Mouse (Mus musculus) lung, postnatal 14 days (tissue): ENCODE results near the gene Selenow.

Experiments
- DNase-seq: peaks from one replicate; pipeline ENCODE4 v3.0.0; 2021

The Selenow gene

DNA sequence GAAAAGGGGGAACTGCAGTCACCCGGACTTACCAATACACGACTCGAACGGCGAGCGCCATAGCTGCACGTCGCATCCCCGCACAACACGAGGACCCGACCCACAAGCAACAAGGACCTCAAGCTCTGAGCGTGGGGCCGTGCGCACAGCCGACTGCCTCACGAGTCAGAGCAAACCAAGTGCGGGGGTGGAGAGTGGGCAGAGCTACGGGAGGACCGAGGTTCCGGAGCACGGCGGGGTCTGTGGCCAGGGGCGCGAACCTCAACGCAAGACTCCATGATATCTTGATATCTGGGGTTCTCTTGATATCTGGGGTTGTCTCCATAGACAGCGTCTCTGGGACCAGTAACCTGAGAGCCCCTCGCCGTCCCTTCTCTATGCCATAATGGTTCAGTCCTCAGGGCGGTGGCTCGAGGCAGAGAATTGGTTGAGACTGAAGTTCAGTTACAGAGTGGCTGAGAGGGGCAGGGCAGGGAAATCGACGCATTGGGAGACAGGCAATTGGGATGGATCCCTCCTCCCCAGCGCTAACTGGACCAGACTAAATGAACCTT, at the start of gene Selenow:
TSS of gene Selenow (minus strand) at position 183 of the 554 bp plus-strand sequence.
- DNase-seq: peak; percentile 91

DNA sequence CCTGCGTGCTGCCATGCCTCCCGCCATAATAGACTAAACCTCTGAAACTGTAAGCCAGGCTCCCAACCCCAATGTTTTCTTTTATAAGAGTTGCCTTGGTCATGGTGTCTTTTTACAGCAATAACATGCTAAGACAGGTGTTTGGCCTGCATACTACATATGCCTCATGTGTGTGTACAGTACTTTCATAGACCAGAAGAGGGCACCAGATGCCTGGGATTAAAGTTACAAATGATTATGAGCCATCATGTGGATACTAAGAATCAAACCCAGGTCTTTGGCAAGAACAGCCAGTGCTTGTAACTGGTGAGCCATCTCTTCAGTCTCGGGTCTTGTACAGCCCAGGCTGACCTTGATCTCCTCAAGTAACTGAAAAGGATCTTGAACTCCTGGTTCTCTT, 47.5 kb upstream of the Selenow start:
- DNase-seq: no peak

DNA sequence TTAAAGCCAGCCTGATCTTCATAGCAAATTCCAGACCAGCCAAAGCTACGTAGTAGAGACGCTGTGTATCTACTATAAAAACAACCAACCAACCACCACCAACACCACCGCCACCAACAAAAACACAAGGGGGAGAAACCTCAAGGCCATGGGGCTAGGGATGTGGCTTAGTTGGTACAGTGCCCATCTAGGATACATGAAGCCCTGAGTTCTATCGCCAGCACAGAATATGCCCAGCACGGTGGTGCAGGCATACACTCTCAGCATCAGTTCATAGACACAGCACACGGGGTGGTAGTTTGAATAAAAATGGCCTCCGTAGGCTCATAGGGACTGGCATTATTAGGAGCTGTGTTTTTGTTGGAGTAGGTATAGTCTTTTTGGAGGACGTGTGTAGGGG, 46.1 kb upstream of the Selenow start:
- DNase-seq: no peak

DNA sequence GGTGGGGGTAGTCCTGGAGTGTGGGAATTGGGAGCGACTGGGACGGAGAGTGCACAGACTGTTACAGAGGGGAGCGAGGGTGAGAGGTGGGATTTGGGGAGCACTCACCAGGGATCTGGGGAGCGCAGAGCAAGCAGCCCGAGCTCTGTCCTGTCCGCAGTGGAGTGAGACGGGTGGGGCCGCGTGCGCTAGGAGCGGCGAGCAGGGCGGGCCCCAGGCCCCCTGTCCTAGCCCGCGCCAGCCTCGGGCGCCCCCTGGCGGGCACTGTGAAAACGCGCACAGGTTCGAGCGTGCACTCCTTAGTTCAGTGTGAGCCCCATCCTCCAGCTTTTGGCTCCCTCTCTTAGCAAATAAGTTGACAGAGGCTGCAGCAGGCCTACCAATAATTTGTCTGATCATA, 45.1 kb upstream of the Selenow start, which contains the start of gene Ehd2:
TSS of gene Ehd2 (minus strand) at position 256 of the 400 bp plus-strand sequence.
- DNase-seq: peak; percentile 90

DNA sequence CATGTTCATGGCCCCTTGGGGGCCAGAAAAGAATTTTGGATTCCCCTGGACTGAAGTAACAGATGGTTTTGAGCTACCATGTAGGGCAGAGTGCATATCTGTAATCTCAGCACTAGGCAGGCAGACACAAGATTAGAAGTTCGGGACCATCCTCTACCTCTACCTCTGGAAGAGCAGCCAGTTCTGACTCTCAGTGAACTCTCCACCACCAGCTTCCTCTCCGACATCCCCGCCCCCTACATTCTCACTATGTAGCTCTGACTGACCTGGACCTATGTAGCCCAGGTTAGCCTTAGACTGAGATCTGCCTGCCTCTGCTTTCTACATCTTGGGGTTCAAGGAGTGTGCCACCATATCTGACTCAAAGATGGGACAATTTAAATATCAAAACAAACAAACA, 44.3 kb upstream of the Selenow start:
- no peak for DNase-seq

DNA sequence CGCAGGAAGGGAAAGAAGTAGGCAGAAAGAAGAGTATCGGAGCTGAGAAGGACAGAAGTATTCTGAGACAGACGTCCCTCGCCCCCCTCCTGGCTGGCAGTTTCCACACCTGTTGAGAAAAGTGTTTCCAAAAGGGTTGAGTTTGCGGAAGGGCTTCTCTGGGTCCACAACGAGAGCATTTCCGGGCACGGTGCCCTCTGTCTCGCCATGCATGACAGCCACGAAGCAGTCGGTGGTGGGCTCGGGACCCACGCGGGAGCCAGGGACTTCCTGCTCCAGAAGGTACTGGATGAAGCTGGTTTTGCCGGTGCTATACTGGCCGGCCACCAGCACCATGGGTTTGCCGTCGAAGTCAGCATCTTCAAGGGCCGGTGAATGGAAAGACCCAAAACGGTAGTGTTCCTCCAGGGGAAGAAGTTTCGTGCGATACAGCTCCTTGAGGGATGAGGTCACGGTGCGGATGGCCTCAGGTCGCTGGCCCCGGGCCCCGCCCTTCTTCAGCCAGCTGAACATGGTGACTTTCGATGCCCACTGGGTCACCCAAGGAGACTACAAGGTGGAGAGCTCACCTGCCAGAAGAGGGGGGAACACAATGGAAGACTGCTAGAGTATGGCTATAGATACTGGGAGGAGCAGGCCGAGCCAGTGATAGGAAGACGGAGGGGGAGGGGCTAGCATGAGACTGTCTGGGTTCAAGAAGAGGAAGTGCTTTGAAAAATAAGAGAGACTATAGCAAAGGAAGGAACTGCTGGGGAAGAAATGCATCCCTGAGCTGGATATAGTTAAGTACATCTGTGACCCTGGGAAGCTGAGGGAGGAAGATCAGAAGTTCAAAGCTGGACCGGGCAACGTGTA, 41.8 kb upstream of the Selenow start:
- no peak for DNase-seq

DNA sequence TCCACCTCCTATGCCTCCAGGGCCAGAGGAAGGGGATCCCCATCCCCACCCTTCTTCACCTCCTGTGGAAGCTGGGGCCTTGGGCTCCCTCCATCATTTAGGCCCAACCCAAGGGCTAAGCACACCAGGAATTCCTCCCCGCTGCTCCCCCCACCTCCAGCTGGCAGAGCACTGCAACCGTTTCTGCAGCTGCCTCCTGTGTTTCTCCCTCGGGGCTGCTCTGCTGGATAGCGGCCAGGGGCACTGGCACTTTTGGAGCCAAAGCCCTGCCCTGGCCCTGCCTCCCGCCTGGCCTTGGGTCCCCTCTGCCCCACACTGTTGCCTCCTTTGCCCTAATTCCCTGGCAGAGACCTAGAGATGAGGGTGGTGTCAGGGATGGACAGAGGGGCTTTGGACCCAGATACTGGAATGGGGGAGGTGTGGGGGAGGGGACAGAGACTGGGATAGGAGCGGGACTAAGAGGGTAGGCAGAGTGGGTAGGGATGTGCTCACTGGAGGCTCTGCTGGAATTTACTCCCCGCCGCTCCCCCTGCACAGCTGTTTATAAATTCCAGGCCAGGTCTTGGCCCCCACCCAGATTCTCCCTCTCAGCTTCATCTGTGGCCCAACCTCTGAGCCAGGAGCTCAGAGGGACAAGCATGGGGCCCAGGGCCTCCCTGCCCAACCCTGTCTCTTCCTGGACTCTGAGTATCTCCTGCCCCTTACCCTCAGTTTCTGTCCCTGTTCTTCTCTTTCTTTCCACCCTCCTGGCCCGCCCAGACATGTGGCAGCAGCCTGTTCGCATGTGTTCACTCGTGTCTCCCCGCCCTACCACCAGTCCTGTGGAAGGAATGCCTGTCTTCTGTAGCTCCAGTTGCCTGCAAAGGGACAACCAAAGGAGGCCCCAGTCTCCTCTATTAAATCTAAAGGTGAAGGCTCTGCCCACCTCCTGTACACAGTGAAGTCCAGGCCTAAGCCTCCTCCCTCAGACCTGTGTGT, 40.4 kb upstream of the Selenow start:
- DNase-seq: peak; percentile 91

DNA sequence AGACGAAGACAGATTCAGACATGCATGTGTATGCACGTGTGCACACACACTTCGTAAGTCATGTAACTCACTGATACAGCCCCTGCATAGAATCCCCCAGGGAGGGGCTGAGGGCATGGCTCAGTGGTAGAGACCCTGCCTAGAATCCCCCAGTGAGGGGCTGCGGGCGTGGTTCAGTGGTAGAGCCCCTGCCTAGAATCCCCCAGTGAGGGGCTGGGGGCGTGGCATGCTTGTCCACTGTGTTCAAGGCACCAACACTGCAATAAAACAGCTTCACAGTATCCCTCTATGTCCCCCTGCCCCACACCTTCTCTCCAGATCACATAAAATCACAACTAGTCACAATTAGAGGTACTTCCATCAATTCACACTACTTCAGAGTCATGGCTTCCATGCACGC, 39.6 kb upstream of the Selenow start:
- DNase-seq: no peak

DNA sequence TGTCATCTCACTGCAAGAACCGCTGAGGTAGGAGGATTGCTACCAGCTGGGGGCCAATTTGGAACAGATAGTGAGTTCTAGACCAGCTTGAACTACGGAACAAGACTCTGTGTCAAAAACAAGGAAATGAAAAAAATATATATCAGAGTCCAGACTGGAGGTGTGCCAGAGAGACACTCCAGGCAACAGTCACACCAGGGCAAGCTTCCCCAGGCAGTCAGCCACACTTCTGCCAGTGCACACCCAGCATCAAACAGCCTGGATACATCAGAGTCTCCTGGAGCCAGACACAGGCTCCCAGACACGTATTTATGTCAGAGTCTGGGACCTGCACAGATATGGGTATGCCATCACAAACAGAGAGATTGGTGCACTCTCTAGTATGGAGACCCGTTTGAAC, 39.0 kb upstream of the Selenow start:
- peak; percentile 60 for DNase-seq

DNA sequence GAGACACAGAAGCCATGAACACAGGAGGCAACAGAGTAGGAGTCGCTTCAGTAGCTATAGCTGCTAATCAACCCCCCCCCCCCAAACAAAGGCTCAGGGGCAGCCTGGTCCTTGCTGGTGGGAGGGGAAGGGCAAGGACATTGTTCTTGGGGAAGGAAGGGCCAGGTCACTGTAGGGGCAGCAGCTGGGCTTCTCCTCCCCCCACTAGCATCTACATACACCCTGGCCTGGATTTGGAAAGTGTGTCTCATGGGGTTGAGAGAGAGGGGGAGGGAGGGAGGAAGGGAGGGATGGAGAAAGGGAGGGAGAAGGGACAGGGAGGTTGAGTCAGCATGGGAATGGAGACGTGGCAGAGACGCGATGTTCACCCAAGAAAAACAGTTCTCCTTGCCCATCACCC, 38.5 kb upstream of the Selenow start:
- DNase-seq: no peak

DNA sequence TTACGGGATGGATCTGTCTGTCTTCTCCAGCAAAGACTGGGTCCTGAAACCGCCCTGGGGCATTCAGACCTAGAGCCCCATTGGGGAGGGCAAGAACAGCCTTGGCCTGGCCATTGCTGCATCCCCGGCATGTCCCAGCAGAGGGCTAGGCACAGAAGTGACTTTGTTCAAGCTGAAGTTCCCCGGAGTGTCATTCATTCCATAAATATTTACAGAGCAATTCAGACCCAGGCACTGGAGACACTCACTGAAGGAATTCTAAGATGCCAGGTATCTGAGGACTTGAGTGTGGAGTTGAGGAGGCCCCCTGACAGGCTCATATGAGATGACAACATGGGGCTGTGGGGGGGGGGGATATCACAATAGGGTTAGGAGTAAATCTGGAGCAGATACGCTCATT, 33.9 kb upstream of the Selenow start:
- peak; percentile 53 for DNase-seq

DNA sequence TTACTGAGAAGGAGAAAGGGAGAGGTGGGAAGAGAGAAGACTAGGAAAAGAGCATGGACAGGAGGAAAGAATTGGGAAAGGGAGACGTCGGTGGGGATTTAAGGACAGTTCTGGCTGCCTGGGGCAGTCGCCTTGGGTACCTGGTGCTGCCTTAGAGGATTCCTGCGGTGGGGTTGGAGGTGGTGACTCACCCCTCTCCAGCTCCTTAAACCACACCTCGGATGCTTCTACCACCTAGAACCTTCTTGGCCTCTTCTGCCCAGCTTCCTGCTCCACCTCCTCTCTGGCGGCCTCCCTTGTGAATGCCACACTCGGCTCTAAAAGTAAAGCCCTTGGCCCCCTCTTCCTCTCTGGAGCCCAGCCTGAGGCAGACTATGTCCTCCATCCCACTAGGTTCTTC, 33.3 kb upstream of the Selenow start:
- DNase-seq: peak; percentile 59

DNA sequence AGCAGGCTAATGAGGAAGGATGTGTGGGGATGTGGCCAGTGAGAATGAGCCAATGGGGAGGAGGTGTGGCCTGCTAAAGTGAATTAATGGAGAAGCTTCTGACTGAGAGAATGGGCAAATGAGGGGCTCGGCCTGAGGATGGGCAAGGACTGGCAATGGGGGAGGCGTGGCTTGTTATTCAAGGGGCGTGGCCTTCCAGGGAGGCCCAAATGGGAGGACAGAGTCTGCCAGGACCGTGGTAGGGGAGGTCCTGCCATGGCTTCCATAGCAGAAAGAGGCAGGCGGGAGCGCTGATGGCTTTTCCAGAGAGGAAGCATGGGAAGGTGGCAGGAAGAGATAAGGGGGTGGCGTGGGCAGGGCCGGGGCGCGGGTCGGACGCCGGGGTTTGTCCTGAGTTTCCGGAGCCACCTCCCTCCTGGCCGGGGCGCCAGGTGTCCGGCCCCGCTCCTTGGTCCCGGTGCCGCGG, 32.8 kb upstream of the Selenow start:
- DNase-seq: peak; percentile 83

DNA sequence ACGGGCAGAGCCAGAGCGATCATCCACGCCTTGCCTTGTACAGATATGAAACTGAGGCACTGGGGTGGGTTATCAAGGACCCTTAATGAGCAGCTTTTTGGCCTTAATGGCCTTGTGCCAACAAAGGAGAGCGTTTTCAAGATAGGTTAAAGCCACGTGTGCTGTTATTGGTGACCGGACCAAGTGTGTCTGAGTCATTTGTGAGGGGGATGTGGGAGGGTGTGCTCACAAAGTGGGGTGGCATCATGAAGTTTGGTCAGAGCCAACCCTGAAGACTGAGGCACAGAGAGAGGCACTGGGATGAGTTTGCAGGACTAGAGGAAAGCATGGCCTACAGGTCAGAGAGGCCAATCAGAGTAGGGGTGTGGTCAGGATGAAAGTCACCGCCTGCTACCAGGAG, 32.2 kb upstream of the Selenow start:
- no peak for DNase-seq

DNA sequence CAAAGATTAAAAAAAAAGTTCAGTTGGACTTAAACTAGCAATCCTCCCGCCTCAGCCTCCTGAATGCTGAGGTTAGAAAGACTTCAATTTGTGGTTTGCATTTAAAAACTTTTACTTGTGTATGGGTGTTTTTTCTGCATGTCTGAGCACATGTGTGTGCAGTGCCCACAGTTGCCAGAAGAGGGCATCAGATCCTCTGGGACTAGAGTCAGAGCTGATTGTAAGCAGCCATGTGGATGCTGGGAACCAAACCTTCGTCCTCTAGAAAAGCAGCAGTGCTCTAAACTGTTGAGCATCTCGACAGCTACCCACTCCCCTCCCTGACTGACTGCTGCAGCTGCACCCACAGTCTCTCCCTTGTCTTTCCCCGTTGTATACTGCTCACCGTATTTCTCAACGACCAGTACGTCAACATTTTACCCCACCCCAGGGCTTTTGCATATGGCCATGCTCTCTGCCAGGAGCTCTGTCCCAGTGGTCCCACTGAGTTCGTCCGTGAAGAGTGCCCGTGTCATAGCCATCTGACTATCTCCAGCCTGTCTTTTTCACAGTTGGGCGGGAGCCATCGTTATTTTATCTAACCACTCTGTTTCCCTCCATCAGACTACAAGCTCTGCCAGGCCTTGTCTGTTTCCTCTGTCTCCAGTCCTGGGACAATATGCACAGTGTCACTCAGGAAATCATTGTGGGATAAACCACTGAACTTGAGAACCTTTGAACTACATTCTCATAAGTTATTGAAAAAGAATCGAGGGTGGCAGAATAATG, 31.3 kb upstream of the Selenow start:
- no peak for DNase-seq

DNA sequence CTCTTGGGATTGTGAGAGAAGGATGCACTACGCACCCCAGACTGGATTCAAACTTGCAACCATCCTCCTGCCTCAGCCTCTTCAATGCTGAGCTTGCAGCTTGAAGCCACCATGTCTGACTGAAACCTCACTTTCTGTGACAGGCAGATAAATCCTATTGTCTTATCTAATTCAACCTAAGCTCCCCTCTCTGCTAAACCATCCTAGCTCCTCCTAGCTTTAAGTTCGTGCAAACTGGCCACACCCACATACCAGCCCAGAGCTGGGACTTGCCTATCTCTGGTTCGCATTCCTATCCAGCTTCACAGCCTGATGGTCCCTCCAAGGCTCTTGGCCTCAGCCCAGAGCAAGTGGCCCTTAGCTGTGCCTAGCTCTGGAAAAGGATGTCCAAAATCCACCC, 30.2 kb upstream of the Selenow start:
- no peak for DNase-seq

DNA sequence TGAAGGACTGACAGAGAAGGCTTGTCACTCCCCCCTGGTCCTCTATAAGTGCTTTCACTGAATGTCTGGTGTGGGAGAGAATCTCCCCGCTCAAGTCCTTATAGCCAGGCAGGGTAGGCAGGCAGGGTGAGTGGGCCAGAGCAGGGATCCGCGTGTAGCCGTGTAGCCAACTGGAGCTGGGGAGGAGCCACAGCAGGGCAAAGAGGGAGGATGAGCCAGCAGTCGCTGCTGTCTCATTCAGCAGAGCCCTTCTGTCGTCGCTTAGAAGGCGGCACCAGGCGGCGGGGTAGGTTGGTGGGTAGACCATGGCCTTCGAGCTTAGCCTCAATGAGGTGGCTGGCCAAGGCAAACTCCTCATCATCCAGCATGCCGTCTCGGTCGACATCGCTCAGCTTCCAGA, 27.8 kb upstream of the Selenow start:
- DNase-seq: no peak

DNA sequence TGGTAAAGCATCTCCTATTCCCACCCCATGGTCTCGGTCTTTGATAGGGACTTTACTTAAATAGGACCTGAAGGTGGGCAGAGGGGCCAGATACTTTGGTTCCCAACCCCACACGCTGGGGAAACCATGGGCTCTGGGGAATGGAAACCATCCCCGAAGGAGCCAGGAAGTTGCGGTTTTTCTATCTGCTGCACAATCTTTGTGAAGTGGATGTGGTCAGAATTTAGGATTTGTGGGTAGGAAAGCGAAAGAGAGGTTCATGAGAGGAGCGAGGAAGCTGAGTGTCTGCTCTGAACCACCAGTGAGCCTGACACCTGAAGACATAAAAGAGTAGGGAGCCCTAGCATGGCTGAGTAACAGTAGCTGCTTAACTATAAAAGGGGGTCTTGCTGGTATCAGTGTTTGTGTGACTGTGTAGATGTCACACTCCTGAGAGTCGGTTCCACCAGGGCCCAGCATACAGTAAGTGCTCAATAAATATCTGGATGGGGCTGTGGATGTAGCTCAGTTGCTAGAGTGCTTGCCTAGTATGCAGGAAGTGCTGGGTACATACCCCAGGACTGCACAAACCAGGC, 27.1 kb upstream of the Selenow start:
- no peak for DNase-seq

DNA sequence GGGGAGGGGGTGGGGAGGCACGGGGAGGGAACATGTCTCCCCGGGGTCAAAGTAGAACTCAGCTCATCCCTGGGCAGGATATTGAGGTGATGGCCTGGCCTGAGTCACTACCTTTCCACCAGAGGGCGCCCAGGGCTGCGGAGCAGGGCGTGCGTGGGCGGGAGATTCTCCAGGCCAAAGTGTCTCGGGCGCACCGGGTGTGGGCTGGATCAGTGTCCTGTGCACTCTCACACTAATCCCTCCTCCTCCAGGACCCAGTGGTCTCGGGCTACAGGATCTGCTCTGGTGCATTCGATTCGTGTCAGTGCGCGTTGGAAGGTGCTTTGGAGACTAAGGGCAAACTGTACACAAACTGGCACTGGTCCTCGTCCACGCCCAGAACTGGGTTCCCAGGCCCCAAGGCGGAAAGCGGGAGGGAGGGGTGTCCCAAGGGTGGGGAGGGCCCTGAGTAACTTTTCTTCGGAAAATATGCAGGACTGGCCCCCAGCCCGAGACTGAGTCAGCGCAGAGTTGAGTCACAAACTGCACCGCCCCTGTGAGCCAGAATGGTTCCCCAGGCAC, 26.3 kb upstream of the Selenow start:
- peak; percentile 92 for DNase-seq

DNA sequence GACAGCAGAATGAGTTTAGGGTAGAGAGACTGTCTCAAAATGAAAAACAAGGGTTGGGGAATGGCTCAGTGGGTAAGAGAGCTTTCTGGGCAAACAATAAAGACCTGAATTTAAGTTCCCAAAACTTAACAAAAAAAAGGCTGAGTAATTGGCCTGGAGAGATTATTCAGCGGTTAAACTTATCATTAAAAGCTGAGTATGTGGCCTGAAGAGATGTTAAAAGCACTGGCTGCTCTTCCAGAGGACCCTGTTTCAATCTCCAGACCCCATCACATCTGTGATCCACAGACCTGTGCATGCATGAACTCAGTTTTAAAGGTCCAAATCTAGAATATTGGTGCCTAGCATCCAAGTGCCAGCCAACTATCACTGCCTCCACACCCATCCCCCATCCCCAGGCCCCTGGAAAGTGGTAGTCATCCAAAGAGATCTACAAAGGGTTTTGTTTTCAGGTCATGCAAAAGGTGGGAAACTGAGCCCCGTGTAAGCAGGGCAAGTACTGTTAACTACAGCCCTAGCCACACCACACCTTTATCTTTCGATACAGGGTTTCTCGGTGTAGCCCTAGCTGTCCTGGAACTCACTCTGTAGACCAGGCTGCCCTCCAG, 25.6 kb upstream of the Selenow start:
- no peak for DNase-seq
